Mouse (Mus musculus): Measurements from ENCODE around the gene Gm5089. TPM values are rescaled to one million over a fixed set of nuclear protein-coding genes. Genes with fewer than 3 reads are reported as not detected.

The Gm5089 gene
- total RNA-seq, 2 experiments from 2014 or later, result 0.28 to 0.34 TPM

GRCm38 (mm10) chr14:122449601-122450495, 1.1 kb downstream of the Gm5089 start:
- no peak for DNase-seq (ENCODE audit: extremely low spot score in 1 of 2, low spot score in 2 of 2)
- intact Hi-C loops (cut with DNase I), result loop anchor here (1.0 kb wide), 1 partner anchor 44 kb away; no protein-coding TSS in a partner anchor
- Histone ChIP-seq H3K27ac (peak overlapping the region; percentile 41; the same call in 1 of the 2 replicates), H3K4me3 (peak overlapping the region; percentile 39)
- TF ChIP-seq CTCF (IDR thresholded peaks at IDR 0.05), result no peak

DNA sequence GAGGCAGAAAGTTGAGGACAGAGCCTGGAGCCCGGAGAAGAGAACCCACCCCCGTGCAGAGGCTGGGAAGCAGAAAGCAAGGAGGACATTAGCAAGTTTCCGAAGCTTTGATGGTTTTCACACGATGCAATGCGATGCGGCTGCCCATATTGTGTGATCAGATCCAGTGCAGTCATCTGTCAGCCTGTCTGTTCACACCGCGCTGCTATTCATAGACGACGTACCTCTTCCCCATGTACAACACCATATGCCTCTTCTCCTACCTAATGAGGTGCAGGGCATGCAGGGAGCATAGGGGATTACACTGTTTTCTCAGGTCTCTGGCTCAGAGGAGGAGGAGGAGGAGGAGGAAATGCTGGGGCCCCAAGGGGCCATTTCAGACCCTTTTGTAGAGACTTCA, 14.1 kb downstream of the Gm5089 start:
- H3K27ac ChIP-seq, result no peak overlapping the region
- DNase-seq (ENCODE audit: extremely low spot score in 1 of 2, low spot score in 2 of 2), result no peak
- TF ChIP-seq CTCF (IDR thresholded peaks at IDR 0.05), result no peak
- no peak overlapping the region for H3K4me3 ChIP-seq
- intact Hi-C loops (cut with DNase I), result no loop called here

DNA sequence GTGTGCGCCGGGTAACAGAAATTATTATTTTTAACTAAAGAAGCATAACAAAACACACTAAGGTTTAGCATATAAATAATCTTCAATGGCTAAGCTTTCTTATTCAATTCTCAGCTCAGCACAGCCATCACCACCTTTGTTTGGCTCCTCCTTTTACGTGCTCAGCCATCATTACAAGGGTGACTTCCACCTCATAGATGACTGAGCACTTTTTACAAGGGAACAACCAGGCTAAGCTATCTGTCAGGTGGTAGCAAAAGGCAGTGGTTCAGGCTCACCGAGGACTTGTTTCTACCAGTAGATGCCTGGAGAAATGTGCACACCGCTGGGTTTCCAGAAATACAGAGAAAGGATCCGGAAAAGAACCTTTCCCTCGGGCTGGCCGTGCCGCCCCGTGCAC, 16.9 kb downstream of the Gm5089 start:
- intact Hi-C loops (cut with DNase I), result no loop called here
- no peak for TF ChIP-seq CTCF (IDR thresholded peaks at IDR 0.05)
- no peak overlapping the region for H3K27ac ChIP-seq
- no peak for DNase-seq (ENCODE audit: extremely low spot score in 1 of 2, low spot score in 2 of 2)
- H3K4me3 ChIP-seq, result no peak overlapping the region

DNA sequence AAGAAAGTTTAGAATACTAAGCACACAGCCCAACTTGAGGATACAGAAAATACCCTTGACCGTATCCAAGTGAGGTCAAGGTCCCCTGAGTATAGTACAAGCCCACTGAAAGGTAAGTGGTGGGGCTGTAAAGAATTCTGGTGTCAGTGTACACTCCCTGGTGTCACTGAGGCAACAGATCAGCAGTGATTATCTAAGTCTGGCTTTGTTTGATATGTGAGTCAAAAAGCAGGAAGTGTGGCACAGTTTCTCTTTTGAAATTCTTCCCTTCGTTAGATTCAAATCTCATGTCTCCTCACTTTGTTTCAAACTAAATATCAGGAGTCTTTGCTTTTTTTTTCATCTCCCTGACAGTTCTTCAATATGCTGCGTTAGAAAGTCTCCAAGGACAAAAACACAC, 18.4 kb downstream of the Gm5089 start:
- H3K4me3 ChIP-seq, result no peak overlapping the region
- intact Hi-C loops (cut with DNase I), result no loop called here
- TF ChIP-seq CTCF (IDR thresholded peaks at IDR 0.05), result no peak
- H3K27ac ChIP-seq, result no peak overlapping the region
- no peak for DNase-seq (ENCODE audit: extremely low spot score in 1 of 2, low spot score in 2 of 2)

DNA sequence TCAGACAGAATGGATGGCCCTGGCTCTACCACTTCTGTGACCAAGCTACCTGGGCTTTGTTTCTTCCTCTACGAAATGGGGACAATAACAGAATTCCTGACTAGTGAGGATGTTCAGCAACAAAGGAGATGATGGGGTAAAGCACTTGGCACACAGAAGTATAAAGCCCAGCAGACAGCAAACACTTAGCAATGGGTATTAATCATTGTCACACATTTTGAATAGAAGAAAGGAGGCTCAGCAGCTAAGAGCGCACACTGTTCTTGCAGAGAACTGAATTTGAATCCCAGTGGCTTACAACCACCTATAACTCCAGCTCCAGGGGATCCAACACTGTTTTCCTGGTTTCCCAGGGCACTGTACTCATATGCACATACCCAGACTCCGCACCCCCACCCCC, 23.3 kb downstream of the Gm5089 start:
- no peak for DNase-seq (ENCODE audit: extremely low spot score in 1 of 2, low spot score in 2 of 2)
- intact Hi-C loops (cut with DNase I), result no loop called here

DNA sequence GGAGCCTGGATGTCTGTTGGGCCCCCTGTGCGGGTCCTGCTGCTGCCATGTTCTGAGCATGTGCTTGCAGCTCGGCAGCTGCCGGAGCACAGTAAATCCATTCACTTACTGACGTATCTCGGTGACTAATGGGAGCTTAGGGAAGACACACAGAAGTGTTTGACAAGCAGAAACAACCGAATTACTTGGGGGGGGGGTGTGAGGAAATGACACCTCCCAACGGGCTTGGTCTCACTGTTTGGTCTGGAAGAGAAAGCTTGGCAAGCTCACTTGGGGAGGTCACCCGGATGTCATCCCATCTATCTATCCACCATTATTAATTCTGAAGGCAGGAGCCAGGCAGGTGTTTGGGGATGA, 23.7 kb downstream of the Gm5089 start:
- no peak for TF ChIP-seq CTCF (IDR thresholded peaks at IDR 0.05)
- no peak for DNase-seq (ENCODE audit: extremely low spot score in 1 of 2, low spot score in 2 of 2)
- H3K27ac ChIP-seq, result no peak overlapping the region
- intact Hi-C loops (cut with DNase I), result no loop called here
- no peak overlapping the region for H3K4me3 ChIP-seq

More for the DNA sequence above, 23.3 kb downstream of the Gm5089 start:
- no peak for TF ChIP-seq CTCF (IDR thresholded peaks at IDR 0.05)
- Histone ChIP-seq H3K27ac (no peak overlapping the region), H3K4me3 (no peak overlapping the region)

GRCm38 (mm10) chr14:122426529-122427203, 24.2 kb downstream of the Gm5089 start:
- DNase-seq (ENCODE audit: extremely low spot score in 1 of 2, low spot score in 2 of 2), result no peak
- intact Hi-C loops (cut with DNase I), result no loop called here
- no peak overlapping the region for H3K4me3 ChIP-seq
- TF ChIP-seq CTCF (IDR thresholded peaks at IDR 0.05), result no peak
- H3K27ac ChIP-seq, result no peak overlapping the region

GRCm38 (mm10) chr14:122424441-122424840, 26.5 kb downstream of the Gm5089 start:
- no peak overlapping the region for H3K27ac ChIP-seq
- intact Hi-C loops (cut with DNase I), result no loop called here
- DNase-seq (ENCODE audit: extremely low spot score in 1 of 2, low spot score in 2 of 2), result no peak

GRCm38 (mm10) chr14:122416166-122416771, 34.6 kb downstream of the Gm5089 start:
- H3K27ac ChIP-seq, result no peak overlapping the region
- no peak overlapping the region for H3K4me3 ChIP-seq
- TF ChIP-seq CTCF (IDR thresholded peaks at IDR 0.05), result no peak

More at GRCm38 (mm10) chr14:122424441-122424840, 26.5 kb downstream of the Gm5089 start:
- no peak for TF ChIP-seq CTCF (IDR thresholded peaks at IDR 0.05)
- H3K4me3 ChIP-seq, result no peak overlapping the region

GRCm38 (mm10) chr14:122414786-122415185, 36.1 kb downstream of the Gm5089 start:
- no peak for DNase-seq (ENCODE audit: extremely low spot score in 1 of 2, low spot score in 2 of 2)
- TF ChIP-seq CTCF (IDR thresholded peaks at IDR 0.05), result no peak
- intact Hi-C loops (cut with DNase I), result no loop called here
- Histone ChIP-seq H3K27ac (no peak overlapping the region), H3K4me3 (no peak overlapping the region)

More at GRCm38 (mm10) chr14:122416166-122416771, 34.6 kb downstream of the Gm5089 start:
- intact Hi-C loops (cut with DNase I), result no loop called here
- DNase-seq (ENCODE audit: extremely low spot score in 1 of 2, low spot score in 2 of 2), result no peak

GRCm38 (mm10) chr14:122413542-122413928, 37.4 kb downstream of the Gm5089 start:
- no peak for TF ChIP-seq CTCF (IDR thresholded peaks at IDR 0.05)
- intact Hi-C loops (cut with DNase I), result no loop called here
- H3K27ac ChIP-seq, result no peak overlapping the region
- DNase-seq (ENCODE audit: extremely low spot score in 1 of 2, low spot score in 2 of 2), result no peak
- H3K4me3 ChIP-seq, result no peak overlapping the region
